Mouse (Mus musculus) 3134 (cell line): ENCODE data around the gene Capza2.
"Not testable (repeated sequence)": the region's sequence is repeated elsewhere in the genome, so short reads cannot be mapped to it uniquely, and the experiment has no call there.

Experiments
- DNase-seq: peaks from one replicate; pipeline ENCODE4 v3.0.0-alpha.2; 2011; ENCODE audit warnings: low spot score; ENCODE audit not compliant: insufficient read length; ENCODE audit errors: extremely low read depth

Capza2 gene

DNA sequence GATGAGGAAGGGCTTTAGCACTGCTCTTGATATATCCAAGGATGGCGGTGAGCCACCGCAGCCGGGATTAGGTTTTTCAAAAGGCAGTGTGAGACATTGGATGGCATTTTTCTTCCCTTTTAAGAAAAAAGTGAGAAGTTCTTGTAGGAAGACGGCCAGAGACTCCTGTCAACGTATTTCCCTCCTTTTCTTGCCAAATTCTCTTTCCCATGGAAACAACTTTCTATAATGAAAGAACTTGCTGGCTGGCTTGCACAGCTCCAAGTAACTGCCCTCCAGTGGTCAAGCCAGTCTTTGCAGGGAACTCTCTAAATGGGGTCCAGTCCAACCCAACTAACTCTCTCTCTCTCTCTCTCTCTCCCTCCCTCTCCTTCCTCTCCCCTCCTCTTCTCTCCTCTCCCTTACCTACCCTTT lies 60.3 kb downstream of the Capza2 start:
- peak; percentile 31 for DNase-seq

DNA sequence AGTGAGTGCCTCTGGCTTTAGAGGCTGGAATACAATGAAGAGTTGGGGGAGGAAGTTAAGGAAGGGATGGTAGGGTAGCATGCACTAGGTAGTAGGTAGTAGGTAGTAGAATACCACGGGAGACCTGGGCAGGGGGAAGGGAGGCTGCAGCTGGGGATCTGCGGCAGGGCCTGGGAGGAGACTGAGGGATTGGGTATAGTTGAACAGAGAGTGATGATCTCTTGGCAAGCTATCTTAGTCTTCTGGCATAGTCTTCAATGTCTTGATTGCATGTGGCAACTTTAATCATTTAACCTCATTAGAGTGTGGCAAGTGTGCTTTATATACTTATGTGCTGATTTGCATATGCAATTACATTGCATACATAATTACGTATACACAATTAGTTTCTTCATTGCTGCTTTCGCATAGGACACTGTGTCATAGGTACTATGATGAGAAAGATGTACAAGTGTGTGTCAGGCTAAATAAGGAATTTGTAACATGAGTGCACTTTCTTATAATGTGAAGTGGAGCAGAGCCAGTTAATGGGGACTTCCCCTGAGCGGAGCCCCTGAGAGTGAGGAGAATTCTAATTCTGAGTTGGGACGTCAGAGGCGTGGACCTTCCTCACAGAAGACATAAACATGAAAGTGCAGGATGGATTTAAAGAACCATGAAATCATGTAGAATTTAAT lies 65.0 kb downstream of the Capza2 start:
- no peak for DNase-seq

DNA sequence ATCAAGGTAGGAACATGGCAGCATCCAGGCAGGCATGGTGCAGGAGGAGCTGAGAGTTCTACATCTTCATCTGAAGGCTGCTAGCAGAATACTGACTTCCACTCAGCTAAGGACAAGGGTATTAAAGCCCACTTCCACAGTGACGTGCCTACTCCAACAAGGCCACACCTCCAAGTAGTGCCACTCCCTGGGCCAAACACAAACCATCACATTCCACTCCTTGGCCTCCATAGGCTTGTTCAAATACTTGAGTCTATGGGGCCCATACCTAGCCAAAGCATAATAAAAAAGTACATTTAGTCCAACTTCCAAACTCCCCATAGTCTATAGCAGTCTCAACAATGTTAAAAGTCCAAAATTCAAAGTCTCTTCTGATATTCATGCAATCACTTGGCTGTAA lies 68.0 kb downstream of the Capza2 start:
- not testable (repeated sequence) for DNase-seq

DNA sequence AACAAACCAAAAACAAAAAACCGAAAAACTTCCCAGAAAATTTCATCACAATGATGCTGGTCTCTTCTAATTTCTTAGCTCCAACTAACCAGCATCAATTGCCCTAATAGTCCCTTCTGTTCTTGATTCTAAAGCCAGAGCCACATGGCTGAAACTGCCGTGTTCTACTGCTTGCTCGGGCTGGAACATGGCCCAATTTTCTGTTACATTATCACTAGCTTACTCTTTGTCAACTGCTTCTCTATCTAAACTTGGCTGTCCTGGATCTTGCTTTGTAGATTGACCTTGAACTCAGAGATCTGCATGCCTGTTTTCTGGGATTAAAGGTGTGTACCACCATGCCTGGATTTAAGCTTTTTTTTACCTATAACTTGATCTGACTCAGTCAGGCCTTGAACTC lies 69.9 kb downstream of the Capza2 start:
- DNase-seq = no peak
